Mouse (Mus musculus): ENCODE measurements around the gene Tiprl. TPM values are rescaled to one million over a fixed set of nuclear protein-coding genes. Genes with fewer than 3 reads are reported as not detected.

Gene Tiprl
- polyA plus RNA-seq, 1 experiment from 2014 or later, result 106 TPM

DNA sequence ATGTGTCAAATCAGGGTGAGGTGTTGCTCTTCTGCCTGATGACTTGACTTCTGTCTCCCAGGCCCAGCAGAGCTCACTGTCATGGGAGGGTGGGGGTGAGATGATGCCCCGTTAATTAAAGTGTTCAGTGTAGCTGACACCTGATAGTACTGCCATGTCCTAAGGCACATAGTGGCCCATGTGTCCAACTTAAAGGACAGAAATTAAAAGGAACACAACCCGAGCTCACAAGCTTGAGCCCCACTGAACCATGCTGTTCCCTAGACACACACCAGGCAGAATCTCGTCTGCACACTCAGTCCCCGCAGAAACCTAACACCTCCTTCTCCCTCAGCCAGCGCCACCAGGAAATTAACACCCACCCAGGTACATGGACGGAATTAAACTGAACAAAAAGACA, 71.9 kb downstream of the Tiprl start:
- Histone ChIP-seq H3K9ac (no peak overlapping the region), H3K4me2 (no peak overlapping the region), H3K27me3 (0 out of 2 replicates have a peak, but pooled peaks cover 3% of the 10 kb centered on the region), H3K4me3 (replicated peaks) (no peak overlapping the region), H3K27ac (no peak overlapping the region), H3K4me1 (no peaks in the 10 kb centered on the region), H3K9me3 (no peaks in the 10 kb centered on the region), H3K36me3 (replicated peaks) (no peaks in the 10 kb centered on the region)
- 69% methylated on average over 6 of the region's 6 CpGs for WGBS
- no peak for ATAC-seq (ENCODE audit: low FRiP score)

Other genes with a start within 250 kb of the Tiprl start
- not detected in 2 replicates for gene Tbx19, start 76.2 kb downstream of the Tiprl start, polyA plus RNA-seq (2016; fragmentation: Nextera tagmentation; extraction: Ambion mirVana)
- gene Sft2d2, start 42.6 kb downstream of the Tiprl start, polyA plus RNA-seq (2016; fragmentation: Nextera tagmentation; extraction: Ambion mirVana), result 10.6 and 11.9 TPM in 2 replicates
- 3.4 and 3.7 TPM in 2 replicates for gene Gpr161, start 58.8 kb upstream of the Tiprl start, polyA plus RNA-seq (2016; fragmentation: Nextera tagmentation; extraction: Ambion mirVana)
- gene Dcaf6, start 223.5 kb upstream of the Tiprl start, polyA plus RNA-seq (2016; fragmentation: Nextera tagmentation; extraction: Ambion mirVana), result 8.8 and 9.9 TPM in 2 replicates
- gene Mpc2, start 223.6 kb upstream of the Tiprl start, polyA plus RNA-seq (2016; fragmentation: Nextera tagmentation; extraction: Ambion mirVana), result 126 and 128 TPM in 2 replicates
- gene Adcy10, start 248.2 kb upstream of the Tiprl start, polyA plus RNA-seq (2016; fragmentation: Nextera tagmentation; extraction: Ambion mirVana), result 0.17 TPM in 2 replicates

All from forebrain, embryonic 12.5 days (tissue).